Mouse (Mus musculus) embryo, embryonic 9.5 days (tissue): ENCODE data around the gene Samsn1.

Experiments used
- DNase-seq: peaks from one replicate; pipeline ENCODE4 v3.0.0-alpha.2; 2017; ENCODE audit errors: extremely low spot score

Gene Samsn1

DNA sequence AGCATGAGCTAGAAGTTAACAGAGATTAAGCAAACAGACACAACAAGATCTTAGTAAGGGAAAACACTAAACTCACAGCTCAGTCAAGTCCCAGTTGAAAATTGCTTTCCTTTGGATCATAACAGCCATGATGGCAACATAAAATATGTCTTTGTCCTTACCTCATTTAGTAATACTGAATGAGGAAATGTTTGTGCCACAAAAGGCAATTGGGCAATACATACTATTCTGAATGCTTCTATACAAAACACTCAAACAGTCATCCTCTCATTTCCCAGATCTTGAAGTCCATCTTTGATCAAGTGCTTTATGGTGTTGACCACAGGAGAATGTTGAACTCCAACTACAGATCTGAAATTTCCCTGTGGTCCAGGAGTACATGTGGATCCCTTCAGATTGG is 88.7 kb downstream of the Samsn1 start:
- no peak for DNase-seq

DNA sequence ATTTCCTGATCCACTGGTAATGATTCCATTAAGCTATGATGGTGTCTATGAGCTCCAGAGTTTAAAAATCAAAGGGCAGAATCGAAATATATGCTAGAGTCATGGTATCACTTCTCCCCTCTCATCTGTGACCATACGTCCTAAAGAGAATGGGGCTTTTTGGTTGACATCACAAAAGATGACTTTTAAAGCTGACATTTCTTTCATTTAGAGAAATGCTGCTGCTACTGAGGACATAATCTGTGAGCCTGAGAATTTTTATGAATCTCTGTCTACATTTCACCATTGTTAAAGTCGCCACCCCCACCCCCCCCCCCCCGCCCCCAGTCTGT is 91.9 kb downstream of the Samsn1 start:
- DNase-seq, result no peak

DNA sequence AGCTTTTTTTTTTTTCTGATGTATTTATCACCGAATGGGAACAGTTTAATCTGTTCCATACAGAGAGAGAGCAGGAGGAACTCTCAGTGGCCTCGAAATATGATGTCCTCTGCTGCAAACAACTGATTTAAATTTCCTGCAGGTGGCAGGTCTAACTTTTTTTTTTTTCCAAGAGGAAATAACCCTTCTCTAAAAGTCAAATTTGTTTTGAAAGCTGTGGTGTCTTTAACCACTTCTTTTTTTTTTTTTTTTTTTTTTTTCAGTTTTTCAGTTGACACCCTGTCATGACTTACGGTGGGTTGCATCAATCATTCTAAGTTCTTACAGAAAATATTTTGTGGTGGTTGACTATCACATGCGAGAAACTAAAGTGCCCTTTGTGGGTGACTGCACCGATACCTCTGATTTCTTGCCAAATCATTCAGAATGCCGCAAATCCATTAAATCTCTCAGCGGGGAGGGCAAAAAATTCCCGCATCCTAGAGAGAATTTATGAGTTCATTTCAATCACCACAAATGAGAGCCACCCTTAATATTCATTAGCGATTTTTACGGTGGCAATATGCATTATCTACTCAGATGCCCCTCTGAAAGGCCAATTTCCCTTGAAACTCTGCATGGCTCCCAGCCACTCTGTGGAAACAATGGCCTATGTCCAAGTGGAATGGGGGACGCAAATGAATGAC is 92.4 kb downstream of the Samsn1 start:
- no peak for DNase-seq

DNA sequence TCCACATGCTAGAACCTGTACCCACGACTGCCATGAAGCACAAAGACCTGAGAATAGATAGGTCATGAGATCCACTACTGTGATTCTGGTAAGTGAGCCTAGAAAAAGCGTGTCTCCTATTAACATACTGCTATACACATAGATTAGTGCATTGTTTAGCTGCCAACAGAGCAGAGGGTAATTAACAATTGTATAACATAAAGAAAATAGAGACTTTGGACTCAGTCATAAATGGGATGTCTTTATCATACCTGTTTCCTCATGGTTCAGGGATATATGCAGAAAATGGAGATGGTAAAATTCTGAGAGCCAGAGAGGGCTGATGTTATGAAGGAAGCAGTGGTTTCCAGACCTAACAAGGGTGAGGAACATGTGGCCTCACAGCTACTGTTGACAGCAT is 95.6 kb downstream of the Samsn1 start:
- no peak for DNase-seq

DNA sequence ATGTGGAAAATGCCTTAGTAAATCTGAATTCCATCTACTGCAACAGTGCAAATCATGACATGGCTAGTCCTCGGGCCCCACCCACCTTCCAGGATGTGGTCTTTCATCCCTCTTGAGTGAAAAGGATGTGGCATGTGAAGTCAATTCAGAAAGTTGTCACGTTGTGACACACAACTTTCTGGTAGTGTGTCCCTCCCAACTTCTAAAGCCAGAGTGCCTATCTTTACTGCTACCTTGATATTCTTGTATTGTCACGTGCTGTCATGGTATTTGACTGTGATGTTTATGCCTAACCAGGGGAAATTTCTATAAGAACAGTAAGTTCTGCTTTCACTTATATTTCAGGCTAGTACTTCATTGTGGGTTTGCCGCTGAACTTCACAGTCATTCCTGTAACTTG is 101.2 kb downstream of the Samsn1 start:
- no peak for DNase-seq

DNA sequence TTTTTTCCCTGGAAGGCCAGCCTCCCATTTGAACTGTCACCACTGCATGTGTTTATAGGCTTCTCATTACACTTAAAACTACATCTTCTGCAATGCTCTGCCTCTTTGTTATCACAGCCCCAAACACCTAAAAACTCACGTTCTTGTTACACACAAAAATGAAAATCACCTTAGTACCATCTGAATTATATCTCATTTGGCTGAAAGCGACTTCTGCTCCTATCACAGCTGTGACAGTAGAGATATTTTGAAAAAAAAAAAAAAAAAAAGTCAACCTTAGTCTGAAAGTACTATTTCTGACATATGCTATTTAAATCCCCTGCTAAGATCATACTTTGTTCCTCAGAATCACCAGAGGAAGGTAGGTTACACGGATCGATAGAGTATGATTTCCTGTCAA is 102.8 kb downstream of the Samsn1 start:
- DNase-seq, result no peak

DNA sequence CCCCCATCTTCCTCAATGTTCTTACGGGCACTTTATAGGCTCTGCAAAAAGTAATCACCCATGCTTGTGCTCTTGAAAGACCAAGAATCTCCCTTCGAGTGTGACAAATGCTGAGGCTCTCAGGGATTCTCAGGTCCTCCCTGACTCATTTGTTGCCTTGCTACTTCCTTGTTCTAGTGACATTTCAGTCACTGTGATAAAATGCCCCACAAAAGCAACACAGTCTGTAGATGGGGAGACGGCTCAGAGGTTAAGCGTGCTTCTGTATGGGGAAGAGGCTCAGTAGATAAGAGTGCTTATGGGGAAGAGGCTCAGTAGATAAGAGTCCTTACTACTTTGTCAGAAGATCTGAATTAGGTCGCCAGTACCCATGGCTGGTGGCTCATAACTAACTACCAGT is 104.4 kb downstream of the Samsn1 start:
- DNase-seq, result no peak

DNA sequence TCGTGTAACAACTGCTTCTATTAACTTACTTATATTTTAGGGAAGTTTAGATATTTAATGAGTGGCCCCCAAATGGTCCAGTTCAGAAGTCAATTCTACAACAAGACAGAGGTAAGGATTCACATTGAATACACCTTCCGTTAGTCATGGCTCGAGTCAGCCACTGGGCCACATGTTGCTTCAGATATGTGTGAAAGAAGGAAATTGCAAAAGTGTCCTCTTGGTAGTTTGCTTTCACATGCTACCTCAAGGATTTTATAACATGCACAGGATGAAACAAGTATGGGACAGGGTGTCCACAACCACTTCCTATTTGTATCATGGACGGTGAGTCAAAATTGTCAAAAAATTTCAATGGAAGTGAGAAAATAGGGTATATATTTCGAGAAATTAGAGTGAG is 110.0 kb downstream of the Samsn1 start:
- DNase-seq, result no peak

DNA sequence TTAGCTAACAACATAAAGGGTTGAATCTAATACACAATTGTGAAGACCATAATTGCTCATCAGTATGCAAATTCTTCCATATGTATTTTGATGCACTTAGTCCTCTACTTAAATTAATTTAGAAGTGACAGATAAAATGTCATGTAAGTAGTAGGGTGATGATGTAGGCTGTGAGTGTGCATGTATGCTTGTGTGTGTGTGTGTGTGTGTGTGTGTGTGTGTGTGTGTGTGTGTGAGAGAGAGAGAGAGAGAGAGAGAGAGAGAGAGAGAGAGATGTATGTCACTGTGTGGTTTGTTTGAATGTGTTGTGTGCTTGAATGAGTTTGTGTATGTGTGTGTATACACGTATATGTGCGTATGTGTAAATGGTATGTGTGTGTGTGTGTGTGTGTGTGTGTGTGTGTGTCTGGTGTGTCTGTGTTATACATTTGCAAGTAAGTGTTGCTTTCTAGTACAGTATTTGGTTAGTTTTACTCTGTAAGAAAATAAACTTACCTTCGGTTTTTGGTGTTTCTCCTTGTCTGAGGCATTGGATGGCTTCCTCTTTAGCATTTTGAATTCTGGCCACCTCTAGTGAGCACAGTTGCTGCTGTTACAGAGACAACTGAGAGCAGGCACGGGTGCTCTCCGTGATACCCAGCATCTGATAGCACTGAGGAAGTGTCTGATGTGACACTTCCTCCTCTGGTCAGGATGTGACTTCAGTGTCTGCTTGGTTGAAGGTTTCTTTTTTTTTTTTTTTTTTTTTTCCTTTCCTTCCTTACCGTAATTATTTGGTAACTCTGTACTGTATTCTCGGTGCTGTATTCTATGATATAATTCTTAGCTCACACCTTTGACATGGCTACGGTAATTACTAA is 113.2 kb downstream of the Samsn1 start:
- no peak for DNase-seq

DNA sequence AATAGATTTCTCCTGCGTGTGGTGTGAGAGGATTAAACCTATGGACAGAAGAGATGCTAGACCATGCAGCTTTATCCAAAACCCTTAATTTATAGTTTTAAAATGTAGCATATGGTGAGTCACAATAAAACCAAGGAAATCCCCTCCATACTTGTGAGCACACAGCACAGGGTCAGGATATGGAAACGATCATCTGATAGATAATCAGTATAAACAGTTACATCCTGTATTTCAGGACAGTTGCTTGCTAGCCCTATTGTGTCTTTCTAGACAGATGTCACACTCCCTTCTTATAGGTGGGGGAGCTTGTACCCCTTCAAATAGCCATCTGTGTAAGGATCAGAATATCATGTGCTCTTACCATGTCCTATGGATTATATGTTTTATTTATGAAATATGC is 115.3 kb downstream of the Samsn1 start:
- DNase-seq, result no peak

DNA sequence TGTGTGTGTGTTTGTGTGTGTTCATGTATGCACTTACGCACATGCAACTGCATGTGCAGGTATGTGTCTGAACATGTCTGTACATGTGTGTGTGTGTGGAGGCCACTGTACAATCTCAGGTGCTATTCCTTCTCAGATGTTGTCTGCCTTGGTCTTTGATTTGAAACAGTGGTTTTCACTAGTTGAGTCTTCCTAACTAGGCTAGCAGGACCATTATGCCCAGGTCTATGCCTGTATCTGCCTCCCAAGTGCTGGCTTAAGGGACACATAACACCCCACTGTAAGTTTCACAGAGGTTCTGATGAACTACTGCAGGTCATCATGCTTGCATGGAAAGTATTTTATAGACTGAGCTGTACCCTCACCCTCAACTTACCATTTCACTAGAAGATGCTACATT is 115.8 kb downstream of the Samsn1 start:
- no peak for DNase-seq

DNA sequence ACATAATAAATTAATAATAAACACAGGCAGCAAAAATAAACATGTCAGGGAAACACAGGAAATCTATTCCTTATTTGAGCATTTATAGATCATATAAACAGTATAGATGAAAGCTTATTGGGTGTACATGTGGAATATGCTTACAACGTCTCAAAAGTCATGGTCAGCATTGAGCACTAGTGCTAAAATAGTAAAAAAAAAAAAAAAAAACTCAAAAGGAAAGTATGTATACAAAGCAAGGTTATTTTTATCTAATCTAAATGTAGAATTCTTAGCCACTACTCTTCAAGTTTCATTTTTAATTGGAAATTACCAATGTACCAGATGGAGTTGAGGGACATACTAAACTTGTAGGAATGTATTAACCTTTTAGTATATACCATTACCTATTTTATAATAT is 116.8 kb downstream of the Samsn1 start:
- no peak for DNase-seq

DNA sequence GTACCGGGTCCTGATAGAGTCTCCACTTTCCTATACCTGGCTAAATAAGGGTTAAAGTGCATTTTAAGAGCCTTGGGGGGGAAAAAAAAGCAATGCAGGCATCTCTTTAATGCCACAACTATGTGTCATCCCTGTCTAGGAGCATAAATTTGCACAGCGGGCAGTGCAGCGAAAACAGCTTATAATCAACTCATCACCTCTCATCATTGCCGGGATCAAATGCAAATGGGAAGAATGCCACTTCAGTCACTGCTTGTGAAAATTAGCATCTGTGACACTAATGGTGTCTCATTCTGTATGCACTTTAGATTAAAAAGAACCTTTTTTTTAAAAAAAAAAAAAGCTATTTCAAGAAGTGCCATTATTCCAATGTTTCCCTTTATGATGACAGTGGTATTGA is 118.0 kb downstream of the Samsn1 start:
- no peak for DNase-seq

DNA sequence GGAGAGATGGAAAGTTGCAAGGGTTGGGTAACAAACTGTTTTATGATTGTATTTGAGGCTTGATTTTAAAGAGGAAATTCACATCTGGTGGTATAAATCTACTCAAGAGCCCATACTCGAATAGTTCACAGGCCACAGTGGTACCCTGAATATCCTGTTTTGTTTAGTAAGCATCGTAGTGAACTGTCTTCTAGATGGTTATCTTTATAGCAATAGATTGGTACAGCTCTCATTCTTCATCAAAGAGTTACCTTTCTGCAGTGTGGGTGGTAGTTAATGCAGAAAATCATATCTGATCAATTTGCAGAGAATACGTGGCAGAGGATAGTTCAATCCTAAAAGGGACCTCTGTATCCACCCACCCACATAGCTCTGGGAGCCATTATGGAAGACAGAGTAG is 119.1 kb downstream of the Samsn1 start:
- DNase-seq, result no peak

DNA sequence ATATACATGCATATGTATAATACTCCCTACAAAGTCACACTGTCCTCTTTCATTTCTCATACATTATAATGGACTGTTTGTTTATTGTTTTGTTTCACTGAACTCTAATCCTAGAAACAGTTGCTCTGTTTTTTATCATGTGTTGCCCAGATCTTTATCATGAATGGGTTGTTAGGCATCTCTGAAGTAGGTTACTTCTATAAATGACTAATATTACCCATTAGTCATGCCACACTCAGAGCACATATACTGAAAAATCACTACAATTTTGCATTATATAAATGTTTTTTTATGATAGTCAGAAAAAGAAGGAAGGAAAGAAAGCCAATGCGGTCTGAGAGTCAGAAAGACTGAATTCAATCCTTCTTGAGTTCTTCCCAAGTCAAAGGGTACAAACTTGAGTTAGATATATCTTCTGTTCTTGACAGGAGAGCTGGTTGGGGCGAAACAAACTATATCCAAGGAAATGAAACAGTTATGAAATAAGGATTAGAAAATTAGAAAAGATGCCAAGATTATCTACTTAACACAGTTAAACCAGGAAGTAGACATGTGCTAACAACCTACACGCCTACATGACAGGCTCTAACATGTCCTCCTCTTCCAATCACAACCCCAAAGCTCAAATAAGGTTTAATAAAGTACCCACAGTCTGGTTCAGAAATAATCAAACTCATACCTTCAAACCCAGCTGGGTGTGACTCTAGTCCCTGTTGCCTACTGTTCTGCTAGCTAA is 122.0 kb downstream of the Samsn1 start:
- no peak for DNase-seq

DNA sequence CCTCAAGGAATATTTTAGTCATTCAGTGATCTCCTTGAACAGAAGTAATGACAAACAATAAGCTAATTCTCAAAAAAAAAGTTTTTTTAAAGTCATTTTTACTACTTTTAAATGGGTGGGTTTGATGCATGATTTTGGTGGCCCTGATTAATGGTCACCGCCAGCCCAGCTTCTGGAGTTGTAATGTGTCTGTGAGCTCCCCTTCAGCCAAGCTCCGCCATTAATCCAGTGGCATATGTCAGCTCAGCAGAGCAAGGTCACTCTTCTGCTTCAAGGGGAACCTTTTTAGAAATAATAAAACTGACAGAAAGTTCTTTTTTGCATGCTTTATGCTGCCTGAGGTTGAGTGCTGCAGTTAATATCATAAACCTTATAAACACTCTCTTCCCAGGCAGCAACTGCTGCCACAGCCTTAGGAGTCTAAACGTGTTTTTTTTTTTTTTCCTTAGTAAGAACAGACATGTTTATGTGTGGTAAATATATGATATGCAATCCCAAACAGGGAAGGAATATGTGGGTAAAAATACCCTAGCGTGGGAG is 124.2 kb downstream of the Samsn1 start:
- no peak for DNase-seq

DNA sequence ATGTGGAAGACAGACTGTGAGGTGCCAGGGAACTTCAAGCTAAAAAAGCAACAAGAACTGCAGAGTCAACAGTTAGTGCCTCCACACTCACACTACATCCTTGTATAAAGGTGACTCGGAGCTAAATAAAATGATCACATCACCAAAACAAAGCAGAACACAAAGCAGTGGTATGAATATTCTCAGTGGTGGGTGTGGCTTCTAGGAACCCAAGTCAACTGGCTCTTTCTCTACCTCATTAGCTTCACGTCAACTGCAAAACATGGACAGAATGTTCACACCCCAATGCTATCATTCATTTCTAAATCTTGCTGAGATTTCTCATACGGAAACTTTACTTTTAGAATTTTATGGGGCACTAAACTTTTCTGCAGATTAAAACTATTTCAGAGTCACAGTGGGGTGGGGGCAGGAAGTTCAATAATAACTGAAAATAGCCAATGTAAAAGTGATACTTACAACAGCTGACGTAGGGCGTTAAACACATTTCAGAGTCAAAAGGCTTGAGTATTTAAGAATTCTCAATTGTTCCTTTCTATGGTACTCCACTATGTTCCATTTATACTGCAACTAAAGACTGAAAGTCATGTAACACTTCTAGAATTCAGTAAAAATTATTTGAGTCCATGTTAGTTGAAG is 127.7 kb downstream of the Samsn1 start:
- no peak for DNase-seq

DNA sequence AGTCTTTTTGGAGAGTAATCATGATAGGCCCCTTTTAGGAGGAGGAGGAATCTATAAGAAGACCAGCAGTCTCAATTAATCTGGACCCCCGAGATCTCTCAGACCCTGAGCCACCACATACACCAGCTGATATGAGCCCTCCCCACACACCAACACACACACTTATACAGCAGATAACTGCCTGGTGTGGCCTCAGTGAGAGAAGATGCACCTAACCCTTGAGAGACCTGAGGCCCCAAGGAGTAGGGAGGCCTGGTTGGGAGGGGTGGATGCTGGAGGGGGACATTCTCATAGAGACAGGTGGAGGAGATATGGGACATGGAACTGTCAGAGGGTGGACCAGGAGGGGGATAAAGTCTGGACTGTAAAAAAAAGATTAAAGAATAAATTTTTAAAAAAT is 128.6 kb downstream of the Samsn1 start:
- DNase-seq, result no peak

DNA sequence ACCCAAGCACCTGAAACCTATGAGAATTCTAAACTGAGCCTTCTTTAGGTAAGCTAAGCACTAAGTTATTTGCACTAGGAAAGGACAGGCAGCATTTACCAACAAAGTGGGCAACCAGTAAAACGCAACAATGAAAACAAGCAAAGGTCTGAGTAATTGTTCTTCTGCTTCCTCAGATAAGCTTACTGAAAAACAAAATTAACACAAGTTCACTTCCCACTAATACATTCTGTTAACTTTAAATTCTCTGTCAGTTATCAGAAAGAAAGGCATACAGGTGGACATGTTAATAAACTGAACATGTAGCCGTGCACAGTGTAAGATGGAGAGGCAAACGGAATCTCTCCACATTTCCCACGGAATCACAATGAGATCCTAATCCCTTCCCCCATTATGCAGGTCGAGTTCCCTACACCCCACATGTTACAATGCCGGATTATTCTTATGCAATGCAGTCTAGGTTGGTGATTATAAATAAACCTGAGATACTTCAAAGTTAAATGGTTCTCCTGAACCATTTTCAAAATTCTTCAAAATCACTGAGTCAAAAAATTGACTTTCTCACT is 132.9 kb downstream of the Samsn1 start:
- DNase-seq, result no peak

DNA sequence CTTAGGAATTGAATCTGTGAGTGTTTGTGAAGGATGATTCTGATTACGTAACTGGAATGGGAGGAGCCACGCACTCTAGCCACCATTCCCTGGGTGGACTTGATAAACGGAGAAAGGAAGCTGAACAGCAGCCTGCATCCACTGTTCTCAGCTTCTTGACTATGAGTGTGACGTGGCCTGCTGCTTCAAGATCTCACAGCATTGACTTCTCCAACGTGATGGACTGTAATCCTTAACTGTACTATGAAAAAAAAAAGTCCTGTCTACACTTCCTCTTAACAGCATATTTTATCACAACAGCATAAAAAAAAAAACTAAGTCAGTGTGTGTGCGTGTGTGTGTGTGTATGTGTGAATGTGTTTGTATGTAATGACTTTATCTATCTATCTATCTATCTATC is 134.9 kb downstream of the Samsn1 start:
- DNase-seq, result no peak

DNA sequence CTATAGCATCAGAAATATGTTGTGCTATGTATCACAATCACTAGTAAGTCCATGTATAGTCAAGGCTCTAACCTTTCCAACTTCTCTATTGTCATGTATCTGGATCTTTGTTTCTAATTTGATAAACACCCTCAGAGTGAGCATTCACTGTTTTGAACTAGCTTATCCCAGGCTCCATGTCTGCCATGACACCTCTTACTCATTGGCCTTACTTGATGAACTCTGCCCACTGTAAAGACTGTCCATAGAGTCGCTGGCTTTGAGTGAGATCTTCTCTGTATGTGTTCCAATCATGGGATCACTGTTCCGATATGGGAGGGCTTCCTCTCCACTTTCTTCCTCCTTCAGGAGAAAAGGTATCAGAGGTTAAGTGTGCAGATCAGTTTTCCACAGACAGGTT is 143.2 kb downstream of the Samsn1 start:
- no peak for DNase-seq

DNA sequence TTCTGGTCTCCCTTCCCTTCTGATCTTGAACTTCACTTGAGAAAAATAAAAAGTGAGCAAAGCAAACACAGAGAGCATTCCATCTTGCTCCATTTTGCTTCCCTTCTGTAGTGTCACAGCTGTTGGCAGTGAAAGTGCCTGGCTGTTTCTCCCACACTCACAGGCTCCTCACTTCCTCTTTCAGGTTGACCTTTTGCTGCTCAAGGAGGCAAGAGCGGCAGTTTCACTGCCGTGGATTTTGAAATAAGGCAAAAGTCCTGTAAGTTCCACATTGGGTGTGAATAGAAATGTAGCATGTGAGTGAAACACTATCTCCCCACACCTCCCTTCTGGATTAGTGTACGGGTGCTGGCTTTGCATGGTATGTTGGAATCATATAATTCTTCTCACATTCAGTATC is 144.9 kb downstream of the Samsn1 start:
- no peak for DNase-seq
